Mouse (Mus musculus) kidney, embryonic 16.5 days (tissue): Measurements from ENCODE around the gene Tenm2. TPM values are rescaled to one million over a fixed set of nuclear protein-coding genes. Genes with fewer than 3 reads are reported as not detected.

Experiments
- ATAC-seq: fragments of 200-750 bp; cut with Nextera tagmentation; 2 replicates; pipeline ENCODE4 v1.8.0; 2017; ENCODE audit warnings: moderate TSS enrichment; ENCODE audit not compliant: low FRiP score, low TSS enrichment
- H3K27ac ChIP-seq: fragments of 300-500 bp; sonication (generic); 2 replicates; pipeline ENCODE4 v1.5.1; 2014; ENCODE audit warnings: low read length
- H3K27me3 ChIP-seq: fragments of 300-500 bp; sonication (generic); 2 replicates; pipeline ENCODE4 v1.6.1; 2014; ENCODE audit warnings: low read length, control low read depth, mixed read lengths; ENCODE audit not compliant: insufficient read depth
- H3K36me3 ChIP-seq: fragments of 300-500 bp; sonication (generic); 2 replicates; pipeline ENCODE4 v1.6.1; 2014; ENCODE audit warnings: low read length, control low read depth, mixed read lengths; ENCODE audit not compliant: insufficient read depth
- H3K4me1 ChIP-seq: fragments of 300-500 bp; sonication (generic); 2 replicates; pipeline ENCODE4 v1.6.1; 2014; ENCODE audit warnings: low read length, control low read depth, mixed read lengths; ENCODE audit not compliant: insufficient read depth
- H3K4me2 ChIP-seq: fragments of 300-500 bp; sonication (generic); replicated peaks from 2 replicates; pipeline ENCODE4 v1.6.1; 2014; ENCODE audit warnings: low read depth, low read length
- H3K4me3 ChIP-seq: fragments of 300-500 bp; sonication (generic); 2 replicates; pipeline ENCODE4 v1.5.1; 2014; ENCODE audit warnings: mild to moderate bottlenecking, low read length
- H3K9ac ChIP-seq: fragments of 300-500 bp; sonication (generic); replicated peaks from 2 replicates; pipeline ENCODE4 v1.6.1; 2014; ENCODE audit warnings: low read length
- H3K9me3 ChIP-seq: fragments of 300-500 bp; sonication (generic); 2 replicates; pipeline ENCODE4 v1.6.1; 2016; ENCODE audit warnings: low read length, control low read depth
- WGBS: fragments of 180-500 bp; shearing (Covaris S2); extraction: QIAGEN DNeasy Blood & Tissue Kit; methylation state at CpG from one replicate; pipeline ENCODE4 v1.1.7; 2014; 5-methylcytosine and 5-hydroxymethylcytosine counted together
- polyA plus RNA-seq: library from polyadenylated mRNA; unstranded; fragments of >200 nt; fragmentation: Nextera tagmentation; extraction: Ambion mirVana; gene quantifications from 2 replicates; pipeline ENCODE4 v1.2.1, GENCODE M21; 2015

The Tenm2 gene
- polyA plus RNA-seq, 1 experiment from 2014 or later: 0.76 TPM

DNA sequence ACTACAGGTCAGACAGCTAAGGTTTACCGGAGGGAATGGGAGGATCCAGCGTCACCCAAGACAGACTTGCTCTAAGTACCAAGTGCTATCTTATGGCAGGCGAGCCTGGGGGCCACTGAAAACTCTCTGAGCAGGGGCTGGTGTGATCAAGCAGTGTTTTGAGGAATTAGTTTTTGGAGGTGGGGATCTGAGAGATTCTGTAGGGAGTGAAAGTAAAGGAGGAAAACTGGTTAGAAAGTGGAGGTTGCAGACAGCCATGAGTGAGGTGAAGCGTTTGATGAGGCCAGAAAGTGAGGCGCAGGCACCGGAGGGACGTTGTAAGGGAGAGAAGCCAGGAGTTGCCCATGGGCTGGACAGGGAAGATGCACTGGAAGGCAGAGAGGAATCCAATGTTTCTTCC is 1063.8 kb downstream of the Tenm2 start:
- ATAC-seq: no peak
- Histone ChIP-seq H3K4me2 (no peak overlapping the region), H3K9me3 (no peaks in the 10 kb centered on the region), H3K9ac (no peak overlapping the region), H3K27me3 (0 out of 2 replicates have a peak, but pooled peaks cover 3% of the 10 kb centered on the region), H3K4me3 (no peak overlapping the region), H3K4me1 (0 out of 2 replicates have a peak, but pooled peaks cover 7% of the 10 kb centered on the region), H3K27ac (no peak overlapping the region), H3K36me3 (no peaks in the 10 kb centered on the region)
- WGBS: 74% methylated on average over 7 of the region's 7 CpGs

DNA sequence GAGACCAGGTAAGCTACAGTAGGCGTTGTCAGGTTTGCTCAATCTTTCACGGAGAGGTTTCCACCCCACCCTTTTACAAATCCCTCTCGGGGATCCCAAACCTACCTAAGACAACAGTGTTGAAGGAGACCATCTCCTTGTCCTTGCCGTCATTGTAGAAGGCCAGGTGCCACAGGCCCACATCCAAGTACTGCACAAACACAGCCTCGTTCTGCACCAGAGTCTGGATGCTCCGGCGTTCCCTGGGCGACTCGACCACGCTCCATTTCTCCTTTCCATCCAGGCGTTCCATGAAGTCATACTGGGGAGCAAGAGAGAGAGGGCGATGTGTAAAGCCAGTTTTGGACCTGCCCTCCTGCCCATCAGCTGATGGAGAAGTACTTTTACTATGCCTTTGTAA is 1064.5 kb downstream of the Tenm2 start:
- 83% methylated on average over 12 of the region's 12 CpGs for WGBS
- H3K27me3 ChIP-seq: 0 out of 2 replicates have a peak, but pooled peaks cover 2% of the 10 kb centered on the region
- H3K9ac ChIP-seq: no peak overlapping the region
- 0 out of 2 replicates have a peak, but pooled peaks cover 7% of the 10 kb centered on the region for H3K4me1 ChIP-seq
- no peak overlapping the region for H3K27ac ChIP-seq
- no peak for ATAC-seq
- no peak overlapping the region for H3K4me2 ChIP-seq
- no peaks in the 10 kb centered on the region for H3K9me3 ChIP-seq
- H3K4me3 ChIP-seq: no peak overlapping the region
- H3K36me3 ChIP-seq: no peaks in the 10 kb centered on the region

DNA sequence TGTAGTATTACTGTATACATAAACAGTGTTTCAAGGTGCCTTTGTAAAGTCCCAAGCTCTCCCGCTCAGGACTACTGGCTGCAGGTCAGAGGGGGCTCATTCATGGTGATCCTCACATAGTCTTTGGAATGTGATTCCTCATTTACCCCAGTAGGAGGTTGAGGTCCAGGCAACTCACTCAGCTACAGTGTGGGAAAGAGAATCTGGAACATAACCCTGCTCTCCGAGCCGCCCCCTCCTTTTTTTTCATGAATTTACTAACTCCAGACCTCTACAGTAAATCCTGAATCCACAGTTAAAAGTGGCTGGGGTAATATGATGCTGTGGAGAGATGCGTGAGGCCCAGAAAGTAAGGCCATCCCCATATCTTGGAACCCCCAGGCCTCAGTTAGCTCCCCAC is 1066.0 kb downstream of the Tenm2 start:
- 71% methylated on average over 4 of the region's 4 CpGs for WGBS
- Histone ChIP-seq H3K4me2 (no peak overlapping the region), H3K9ac (no peak overlapping the region), H3K4me3 (no peak overlapping the region), H3K9me3 (no peaks in the 10 kb centered on the region), H3K27me3 (no peaks in the 10 kb centered on the region), H3K27ac (no peak overlapping the region), H3K36me3 (no peaks in the 10 kb centered on the region), H3K4me1 (no peaks in the 10 kb centered on the region)
- ATAC-seq: no peak

DNA sequence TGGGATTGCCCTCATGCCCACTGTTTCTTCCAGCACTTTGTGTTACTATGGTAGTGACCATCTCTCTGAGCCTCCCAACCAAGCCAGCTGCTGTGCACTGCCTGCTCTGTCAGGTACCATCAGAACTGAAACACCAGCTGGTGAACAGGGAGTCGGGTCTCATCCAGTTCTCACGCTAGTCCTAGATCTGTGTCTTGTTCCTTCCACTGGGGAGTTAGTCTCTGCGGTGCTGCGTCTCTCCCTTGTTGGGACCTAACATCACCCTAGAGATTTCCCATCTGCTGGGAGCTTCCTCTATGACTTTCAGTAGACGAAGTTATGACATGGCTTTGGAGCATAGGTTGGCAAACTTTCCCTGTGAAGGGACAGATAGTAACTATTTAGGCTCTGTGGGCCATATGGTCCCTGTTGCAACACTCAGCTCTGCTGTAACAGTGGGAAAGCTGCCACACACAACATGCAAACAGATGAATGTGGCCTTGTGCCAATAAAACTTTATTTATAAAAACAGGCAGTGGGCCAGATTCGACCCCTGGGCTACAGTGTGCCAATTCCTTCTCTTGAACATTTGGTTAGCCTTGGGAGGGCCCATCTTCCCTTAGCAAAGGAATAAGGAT is 1066.7 kb downstream of the Tenm2 start:
- Histone ChIP-seq H3K4me3 (no peak overlapping the region), H3K4me1 (no peaks in the 10 kb centered on the region), H3K9me3 (no peaks in the 10 kb centered on the region), H3K9ac (no peak overlapping the region), H3K27ac (no peak overlapping the region), H3K4me2 (no peak overlapping the region), H3K36me3 (no peaks in the 10 kb centered on the region), H3K27me3 (no peaks in the 10 kb centered on the region)
- 79% methylated on average over 6 of the region's 6 CpGs for WGBS
- ATAC-seq: no peak

DNA sequence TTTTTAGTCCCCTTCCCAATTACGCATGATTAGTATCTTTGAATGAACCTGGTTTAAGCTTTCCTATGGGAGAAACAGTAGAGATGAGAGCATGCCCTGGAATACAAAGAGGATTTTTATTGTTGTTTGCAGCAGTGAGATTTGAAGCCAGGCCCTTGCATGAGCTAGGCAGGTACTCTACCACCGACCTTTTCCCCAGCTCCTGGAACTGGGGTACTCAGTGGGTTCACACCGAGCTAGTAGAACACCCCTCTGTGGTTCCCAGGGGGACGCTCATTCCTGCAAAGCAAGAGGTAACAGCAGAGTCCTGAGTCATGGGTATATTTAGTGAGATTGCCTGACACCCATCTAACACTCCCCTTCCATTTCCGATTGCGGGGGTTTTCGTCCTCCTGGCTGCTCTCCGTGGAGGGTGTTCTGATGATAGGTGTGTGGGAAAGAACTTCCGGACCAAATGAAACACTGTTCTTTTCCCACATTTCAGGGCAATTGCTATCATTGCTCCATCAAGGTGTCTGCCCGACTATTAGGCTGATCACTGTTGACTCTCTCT is 1067.9 kb downstream of the Tenm2 start:
- 84% methylated on average over 10 of the region's 10 CpGs for WGBS
- Histone ChIP-seq H3K9ac (no peak overlapping the region), H3K4me3 (no peak overlapping the region), H3K4me1 (no peaks in the 10 kb centered on the region), H3K27ac (no peak overlapping the region), H3K27me3 (no peaks in the 10 kb centered on the region), H3K4me2 (no peak overlapping the region), H3K9me3 (no peaks in the 10 kb centered on the region), H3K36me3 (no peaks in the 10 kb centered on the region)
- ATAC-seq: no peak

DNA sequence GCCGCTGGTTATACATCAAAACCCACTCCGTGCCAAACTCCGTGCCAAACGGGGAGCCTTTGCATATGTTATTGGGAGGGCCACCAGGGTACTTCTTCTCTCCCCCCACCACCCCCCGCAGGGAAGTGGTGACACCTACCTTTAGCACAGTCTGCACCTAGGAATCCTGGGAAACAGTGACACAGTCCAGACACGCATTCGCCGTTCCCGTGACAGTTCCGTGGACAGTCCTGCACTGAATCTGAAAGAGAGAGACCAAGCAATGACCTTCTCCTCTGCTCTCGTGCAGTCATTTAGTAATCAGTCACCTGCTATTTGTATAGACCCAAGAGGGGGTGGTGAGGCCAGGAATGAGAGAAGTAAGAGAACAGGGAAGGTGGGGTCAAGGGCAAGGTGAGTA is 1072.2 kb downstream of the Tenm2 start:
- Histone ChIP-seq H3K27me3 (no peaks in the 10 kb centered on the region), H3K4me3 (no peak overlapping the region), H3K36me3 (no peaks in the 10 kb centered on the region), H3K9ac (no peak overlapping the region), H3K4me2 (no peak overlapping the region), H3K9me3 (no peaks in the 10 kb centered on the region; the same call in 1 of the 2 replicates), H3K4me1 (no peaks in the 10 kb centered on the region), H3K27ac (no peak overlapping the region)
- peak; percentile 39; the same call in 1 of the 2 replicates for ATAC-seq
- WGBS: 77% methylated on average over 11 of the region's 11 CpGs

DNA sequence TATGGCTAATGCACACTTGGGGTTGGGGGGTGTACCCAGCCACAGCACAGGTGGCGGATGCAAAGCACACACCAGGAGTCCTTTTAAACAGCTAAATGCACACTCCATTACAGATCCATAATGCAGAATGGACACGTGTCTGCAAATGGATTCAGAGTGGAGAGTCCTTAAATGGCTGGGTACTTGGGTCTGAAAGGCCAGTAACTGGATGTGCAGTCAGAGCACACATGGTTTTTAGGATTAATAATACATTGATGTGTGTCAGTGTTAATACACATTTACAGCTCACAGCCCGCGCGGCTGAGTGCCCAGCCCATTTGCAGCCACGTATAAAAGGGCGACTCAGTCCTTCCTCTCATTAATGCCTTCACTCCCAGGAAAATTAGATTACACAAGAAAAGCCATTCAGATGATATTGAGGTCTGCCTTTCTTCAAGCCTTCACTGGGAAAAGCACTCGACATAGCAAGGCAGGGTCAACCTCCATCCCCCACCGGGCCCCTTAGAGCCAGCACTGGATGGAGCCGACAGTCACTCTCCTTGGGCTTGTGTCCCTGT is 1073.9 kb downstream of the Tenm2 start:
- no peaks in the 10 kb centered on the region for H3K4me1 ChIP-seq
- H3K9me3 ChIP-seq: no peaks in the 10 kb centered on the region; the same call in 1 of the 2 replicates
- no peak for ATAC-seq
- no peak overlapping the region for H3K4me2 ChIP-seq
- no peaks in the 10 kb centered on the region for H3K27me3 ChIP-seq
- no peak overlapping the region for H3K9ac ChIP-seq
- H3K4me3 ChIP-seq: no peak overlapping the region
- H3K36me3 ChIP-seq: no peaks in the 10 kb centered on the region
- no peak overlapping the region for H3K27ac ChIP-seq
- WGBS: 76% methylated on average over 10 of the region's 10 CpGs

DNA sequence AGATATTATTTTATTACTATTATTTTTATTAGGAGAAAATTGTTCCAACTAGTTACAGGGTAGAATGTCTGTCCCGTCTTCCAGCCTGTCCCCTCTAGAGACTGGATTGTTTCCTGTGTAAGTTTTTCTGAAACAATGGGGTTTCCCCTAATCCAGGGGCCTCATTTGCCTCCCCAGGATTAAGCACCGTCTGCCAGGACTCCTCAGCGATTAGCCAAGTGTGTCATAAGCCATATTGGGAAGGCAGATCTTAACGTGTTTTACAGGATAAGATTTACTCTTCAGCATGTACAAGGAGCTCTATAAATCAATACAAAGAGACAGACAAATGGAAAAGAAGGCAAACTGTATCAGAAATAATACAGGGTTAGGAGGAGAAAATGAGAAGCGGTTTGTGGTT is 1082.3 kb downstream of the Tenm2 start:
- no peak for ATAC-seq
- Histone ChIP-seq H3K27ac (no peak overlapping the region), H3K9me3 (no peaks in the 10 kb centered on the region), H3K4me1 (peaks cover 7% of the 10 kb centered on the region; the same call in 1 of the 2 replicates), H3K4me2 (no peak overlapping the region), H3K9ac (no peak overlapping the region), H3K27me3 (no peaks in the 10 kb centered on the region), H3K36me3 (no peaks in the 10 kb centered on the region), H3K4me3 (no peak overlapping the region)
- 51% methylated on average over 5 of the region's 5 CpGs for WGBS

DNA sequence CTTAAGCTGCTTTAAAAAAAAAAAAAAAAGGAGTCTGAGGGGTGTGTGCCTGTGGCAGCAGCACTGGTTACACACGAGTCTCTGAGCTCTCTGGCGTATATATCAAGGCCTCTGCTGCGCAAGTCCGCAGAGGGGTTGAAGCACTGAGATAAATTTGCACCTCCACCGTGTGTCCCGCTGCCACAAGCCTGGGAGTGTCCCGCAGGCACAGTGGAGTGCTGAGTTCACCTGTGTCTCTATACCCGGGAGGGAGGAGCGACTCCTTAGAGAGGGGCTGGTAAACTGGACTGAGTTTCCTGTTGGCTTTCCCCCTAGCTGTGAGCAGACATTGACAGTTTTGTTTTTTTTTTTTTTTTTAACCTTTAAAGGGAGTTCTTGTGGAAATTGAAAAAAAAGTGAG is 1082.8 kb downstream of the Tenm2 start:
- Histone ChIP-seq H3K9ac (no peak overlapping the region), H3K4me2 (peak overlapping the region; percentile 7), H3K4me1 (peaks cover 7% of the 10 kb centered on the region; the same call in 1 of the 2 replicates), H3K9me3 (no peaks in the 10 kb centered on the region), H3K4me3 (no peak overlapping the region), H3K27ac (no peak overlapping the region), H3K36me3 (no peaks in the 10 kb centered on the region), H3K27me3 (no peaks in the 10 kb centered on the region)
- ATAC-seq: peak; percentile 31; the same call in 1 of the 2 replicates
- 16% methylated on average over 9 of the region's 9 CpGs for WGBS

DNA sequence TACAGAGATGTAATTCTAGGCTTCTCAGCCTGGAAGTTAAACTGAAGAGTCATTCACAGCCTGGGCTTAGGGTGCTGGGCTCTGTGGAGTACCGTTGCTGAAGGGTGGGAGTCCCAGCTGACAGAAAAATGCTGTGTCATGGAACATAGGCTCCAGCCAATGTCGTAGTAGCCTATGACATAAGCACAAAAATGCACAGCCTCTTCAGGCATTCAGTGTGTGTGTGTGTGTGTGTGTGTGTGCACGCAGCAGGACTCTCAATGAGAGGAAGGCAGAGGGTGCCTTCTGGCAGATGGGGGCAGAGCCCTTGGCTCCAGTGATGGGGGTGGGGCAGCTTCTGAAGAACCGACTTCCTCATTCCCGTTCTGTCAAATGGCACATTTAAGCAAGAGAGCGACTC is 1083.5 kb downstream of the Tenm2 start:
- peaks cover 7% of the 10 kb centered on the region; the same call in 1 of the 2 replicates for H3K4me1 ChIP-seq
- H3K36me3 ChIP-seq: no peaks in the 10 kb centered on the region
- no peaks in the 10 kb centered on the region for H3K27me3 ChIP-seq
- ATAC-seq: no peak; the same call in 1 of the 2 replicates
- H3K4me3 ChIP-seq: no peak overlapping the region
- no peak overlapping the region for H3K4me2 ChIP-seq
- no peaks in the 10 kb centered on the region for H3K9me3 ChIP-seq
- 13% methylated on average over 6 of the region's 6 CpGs for WGBS
- no peak overlapping the region for H3K27ac ChIP-seq
- no peak overlapping the region for H3K9ac ChIP-seq
